Mouse (Mus musculus) erythroblast, embryonic 14.5 days (primary cell): Measurements from ENCODE around the gene Slc34a3. TPM values are rescaled to one million over a fixed set of nuclear protein-coding genes. Genes with fewer than 3 reads are reported as not detected.

Experiments used
- H3K27me3 ChIP-seq: 2 replicates; pipeline ENCODE4 v1.6.1; 2012; ENCODE audit warnings: inconsistent platforms; ENCODE audit not compliant: control insufficient read depth
- H3K36me3 ChIP-seq: 2 replicates; pipeline ENCODE4 v1.6.1; 2012; ENCODE audit warnings: mild to moderate bottlenecking, inconsistent platforms; ENCODE audit not compliant: control insufficient read depth
- H3K4me1 ChIP-seq: 2 replicates; pipeline ENCODE4 v1.6.1; 2012; ENCODE audit warnings: inconsistent platforms; ENCODE audit not compliant: control insufficient read depth
- H3K4me3 ChIP-seq: replicated peaks from 2 replicates; pipeline ENCODE3; 2012; ENCODE audit warnings: moderate library complexity, mild to moderate bottlenecking, inconsistent platforms
- H3K9me3 ChIP-seq: 2 replicates; pipeline ENCODE4 v1.6.1; 2012; ENCODE audit warnings: low read length, inconsistent platforms, mixed read lengths; ENCODE audit not compliant: control insufficient read depth
- GATA1 ChIP-seq: IDR thresholded peaks from 2 replicates; pipeline ENCODE4 v1.6.1; 2012; ENCODE audit warnings: low read length, inconsistent platforms, mixed read lengths
- TAL1 ChIP-seq: IDR thresholded peaks from 3 replicates; pipeline ENCODE4 v1.6.1; 2012; ENCODE audit warnings: low read length, inconsistent platforms, mixed read lengths
- polyA plus RNA-seq: library from polyadenylated mRNA; stranded (reverse); fragments of >175 nt; gene quantifications from 2 replicates; pipeline ENCODE4 v1.2.3, GENCODE M21; 2012

Gene Slc34a3
- polyA plus RNA-seq, 1 experiment, result not detected

- Histone ChIP-seq H3K27me3 (peaks cover 44% of the 10 kb centered on the region), H3K4me1 (peaks cover 47% of the 10 kb centered on the region), H3K36me3 (no peaks in the 10 kb centered on the region), H3K9me3 (no peaks in the 10 kb centered on the region), H3K4me3 (no peak overlapping the region)
- no peak for TF ChIP-seq TAL1
These were observed 5.6 kb upstream of the Slc34a3 start for GRCm38 (mm10) chr2:25239766-25240165.

- Histone ChIP-seq H3K9me3 (no peaks in the 10 kb centered on the region), H3K36me3 (no peaks in the 10 kb centered on the region), H3K4me3 (no peak overlapping the region), H3K27me3 (peaks cover 34% of the 10 kb centered on the region), H3K4me1 (peaks cover 47% of the 10 kb centered on the region)
- TF ChIP-seq GATA1, result no peak
- TF ChIP-seq TAL1, result no peak
These were observed 3.9 kb upstream of the Slc34a3 start for GRCm38 (mm10) chr2:25238106-25238505.

- Histone ChIP-seq H3K4me3 (no peak overlapping the region), H3K9me3 (no peaks in the 10 kb centered on the region), H3K36me3 (no peaks in the 10 kb centered on the region), H3K4me1 (peaks cover 44% of the 10 kb centered on the region), H3K27me3 (peaks cover 28% of the 10 kb centered on the region)
- TF ChIP-seq TAL1 (no peak), GATA1 (no peak)
These were observed 3.4 kb upstream of the Slc34a3 start for GRCm38 (mm10) chr2:25237522-25237921.

- no peaks in the 10 kb centered on the region for H3K36me3 ChIP-seq
- H3K4me1 ChIP-seq, result peaks cover 36% of the 10 kb centered on the region
- no peak within 1 kb of the TSS for H3K4me3 ChIP-seq
- H3K9me3 ChIP-seq, result no peaks in the 10 kb centered on the region
- TF ChIP-seq GATA1 (no peak), TAL1 (no peak)
- H3K27me3 ChIP-seq, result peaks cover 22% of the 10 kb centered on the region
These were observed 2.5 kb upstream of the Slc34a3 start, which contains the start of gene Rnf224 for GRCm38 (mm10) chr2:25236614-25237013. Rnf224 (minus strand) TSS chr2:25236787.

GRCm38 (mm10) chr2:25234551-25235220 is 522 bp upstream of the Slc34a3 start:
- H3K27me3 ChIP-seq, result peaks cover 16% of the 10 kb centered on the region
- H3K36me3 ChIP-seq, result no peaks in the 10 kb centered on the region
- TF ChIP-seq GATA1, result no peak
- H3K9me3 ChIP-seq, result no peaks in the 10 kb centered on the region
- no peak overlapping the region for H3K4me3 ChIP-seq
- peaks cover 17% of the 10 kb centered on the region for H3K4me1 ChIP-seq

- H3K9me3 ChIP-seq, result no peaks in the 10 kb centered on the region
- peaks cover 16% of the 10 kb centered on the region for H3K27me3 ChIP-seq
- H3K4me1 ChIP-seq, result peaks cover 18% of the 10 kb centered on the region
- no peaks in the 10 kb centered on the region for H3K36me3 ChIP-seq
- no peak overlapping the region for H3K4me3 ChIP-seq
- TF ChIP-seq GATA1, result no peak
These were observed 743 bp downstream of the Slc34a3 start for GRCm38 (mm10) chr2:25233421-25233820.

GRCm38 (mm10) chr2:25231038-25231437 is 3.1 kb downstream of the Slc34a3 start:
- TF ChIP-seq TAL1, result no peak
- no peak for TF ChIP-seq GATA1
- Histone ChIP-seq H3K36me3 (no peaks in the 10 kb centered on the region), H3K9me3 (no peaks in the 10 kb centered on the region), H3K27me3 (peaks cover 9% of the 10 kb centered on the region), H3K4me1 (peaks cover 27% of the 10 kb centered on the region), H3K4me3 (no peak overlapping the region)

GRCm38 (mm10) chr2:25230581-25230980 is 3.6 kb downstream of the Slc34a3 start:
- TF ChIP-seq GATA1 (no peak), TAL1 (no peak)
- Histone ChIP-seq H3K4me1 (peaks cover 30% of the 10 kb centered on the region), H3K36me3 (no peaks in the 10 kb centered on the region), H3K27me3 (peaks cover 7% of the 10 kb centered on the region), H3K4me3 (no peak overlapping the region), H3K9me3 (no peaks in the 10 kb centered on the region)

- peaks cover 34% of the 10 kb centered on the region for H3K4me1 ChIP-seq
- TF ChIP-seq GATA1, result no peak
- TF ChIP-seq TAL1, result no peak
These were observed 4.6 kb downstream of the Slc34a3 start for GRCm38 (mm10) chr2:25229582-25229981.

More at GRCm38 (mm10) chr2:25229582-25229981, 4.6 kb downstream of the Slc34a3 start:
- Histone ChIP-seq H3K27me3 (peaks cover 7% of the 10 kb centered on the region), H3K36me3 (no peaks in the 10 kb centered on the region), H3K9me3 (no peaks in the 10 kb centered on the region), H3K4me3 (no peak overlapping the region)
